Mouse (Mus musculus) neutrophil, adult 5-6 weeks (primary cell): ENCODE data around the gene Krtap11-1. TPM values are rescaled to one million over a fixed set of nuclear protein-coding genes. Genes with fewer than 3 reads are reported as not detected.

Experiments used
- ATAC-seq: fragments of 151-379, 151-347 bp; 2 replicates; pipeline ENCODE4 v1.8.0; 2017; ENCODE audit warnings: mild to moderate bottlenecking, moderate TSS enrichment; ENCODE audit not compliant: insufficient number of reproducible peaks, poor library complexity, low FRiP score, severe bottlenecking; ENCODE audit errors: extremely low read depth
- total RNA-seq: library from RNA; stranded (forward); fragments of 200-1000 nt; gene quantifications from 2 replicates; pipeline ENCODE4 v1.2.3, GENCODE M21; 2017

Krtap11-1 gene
- not detected in 2 replicates for total RNA-seq

GRCm38 (mm10) chr16:89571083-89571482 lies at the start of gene Krtap11-1:
Gene Krtap11-1, minus strand, starts transcription at chr16:89571183.
- no peak for ATAC-seq

DNA sequence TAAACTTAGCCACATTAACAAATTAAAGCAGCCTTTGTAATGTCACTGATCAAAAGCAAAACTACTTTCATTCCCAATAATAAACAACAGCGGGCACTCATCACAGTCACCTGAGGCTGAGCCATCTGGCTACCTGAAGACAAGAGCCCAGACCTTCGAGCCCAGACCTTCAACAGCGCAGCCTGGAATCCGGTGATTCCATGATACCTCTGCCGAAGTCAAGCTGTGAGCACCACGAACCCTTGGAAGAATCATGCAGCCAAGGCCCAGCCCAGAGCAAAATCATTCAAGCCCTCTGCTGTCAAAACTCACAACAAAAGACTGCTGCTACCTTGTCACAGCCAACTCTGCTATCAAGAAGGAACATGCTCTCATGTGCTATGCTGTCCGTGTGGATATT lies 47.2 kb upstream of the Krtap11-1 start:
- no peak for ATAC-seq

DNA sequence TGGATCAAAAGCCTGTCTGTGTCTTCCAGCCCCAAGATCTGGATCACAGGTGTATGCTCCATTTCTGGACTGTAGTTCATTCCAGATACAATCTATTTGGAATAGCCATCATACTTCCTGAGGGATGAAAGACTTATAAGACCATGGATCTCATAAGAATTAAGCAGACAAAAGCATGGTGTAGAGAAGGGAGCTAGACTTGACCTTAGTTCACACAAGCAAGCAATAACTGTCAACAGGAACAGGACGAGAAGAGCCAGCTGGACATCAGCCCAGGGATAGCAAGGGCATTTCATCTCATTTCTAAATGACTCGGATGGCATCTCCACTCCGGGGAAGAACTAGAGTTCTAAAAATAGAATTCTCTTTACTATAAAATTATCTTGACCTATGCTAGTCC lies 46.3 kb upstream of the Krtap11-1 start:
- ATAC-seq, result no peak

GRCm38 (mm10) chr16:89613726-89614125 lies 42.7 kb upstream of the Krtap11-1 start:
- ATAC-seq, result no peak

- ATAC-seq, result no peak
Measured at GRCm38 (mm10) chr16:89608791-89609185, 37.8 kb upstream of the Krtap11-1 start.

DNA sequence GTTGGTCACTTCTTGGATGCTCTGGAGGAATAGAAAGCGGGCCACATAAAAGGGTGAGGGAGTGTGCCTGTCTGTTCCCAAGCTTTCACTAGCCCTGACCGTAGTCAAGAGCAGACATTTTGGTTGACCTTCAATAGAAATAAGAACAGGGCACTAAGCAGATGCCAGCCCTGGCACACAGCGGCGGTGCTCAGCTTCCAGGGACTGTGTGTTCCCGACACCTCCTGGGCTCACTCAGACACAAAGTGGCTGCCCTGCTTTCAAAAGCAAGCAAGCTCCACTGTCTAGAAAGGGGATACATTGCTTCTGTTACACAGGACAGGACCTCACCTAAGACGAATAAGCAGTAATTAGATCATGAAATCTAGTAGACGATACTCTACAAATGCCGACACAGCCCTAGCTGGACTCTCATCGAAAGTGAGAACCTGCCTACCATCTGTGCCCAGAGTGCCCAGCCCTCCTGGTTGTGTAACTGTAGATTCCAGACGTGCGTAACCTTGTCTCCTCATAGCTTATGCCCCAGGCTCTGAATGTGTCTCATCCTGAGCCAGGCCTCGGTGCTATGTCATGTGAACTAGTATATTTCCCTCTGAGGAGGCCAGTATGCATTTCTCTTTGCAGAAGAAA lies 37.3 kb upstream of the Krtap11-1 start:
- ATAC-seq, result no peak

DNA sequence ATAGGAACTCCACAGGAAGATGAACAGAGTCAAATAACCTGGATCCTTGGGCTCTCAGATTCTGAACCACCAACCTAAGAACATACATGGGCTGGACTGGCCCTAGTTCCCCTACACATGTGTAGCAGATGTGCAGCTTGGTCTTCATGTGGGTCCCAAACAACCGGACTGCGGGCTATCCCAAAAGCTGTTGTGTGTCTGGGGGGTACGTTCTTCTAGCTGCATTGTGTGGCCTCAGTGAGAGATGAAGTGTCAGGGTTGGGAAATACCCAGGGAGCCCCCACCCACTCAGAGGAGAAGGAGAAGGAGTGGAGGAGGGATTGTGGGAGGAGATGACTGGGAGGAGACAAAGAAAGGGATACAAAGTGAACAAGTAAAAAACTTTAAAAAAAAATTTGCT lies 36.0 kb upstream of the Krtap11-1 start:
- no peak for ATAC-seq

DNA sequence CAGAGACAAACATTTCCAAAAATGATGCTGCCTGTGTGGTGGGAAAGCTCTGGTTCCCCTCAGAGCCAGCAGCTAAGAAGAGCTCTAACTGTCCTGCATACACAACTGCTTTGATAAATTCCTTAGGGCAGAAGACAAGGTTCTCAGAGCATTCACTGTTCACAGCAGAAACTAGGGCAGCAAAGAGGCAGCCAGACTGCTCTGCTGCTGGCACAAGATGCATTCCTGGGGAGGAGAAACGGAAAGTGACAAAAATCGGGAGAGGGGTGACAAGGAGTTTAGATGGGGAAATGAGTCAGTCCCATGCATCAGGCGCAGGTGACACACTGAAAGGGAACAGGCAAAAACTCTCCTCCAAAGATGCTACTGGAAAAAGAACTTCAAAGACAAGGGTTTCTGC lies 16.2 kb upstream of the Krtap11-1 start:
- no peak for ATAC-seq

DNA sequence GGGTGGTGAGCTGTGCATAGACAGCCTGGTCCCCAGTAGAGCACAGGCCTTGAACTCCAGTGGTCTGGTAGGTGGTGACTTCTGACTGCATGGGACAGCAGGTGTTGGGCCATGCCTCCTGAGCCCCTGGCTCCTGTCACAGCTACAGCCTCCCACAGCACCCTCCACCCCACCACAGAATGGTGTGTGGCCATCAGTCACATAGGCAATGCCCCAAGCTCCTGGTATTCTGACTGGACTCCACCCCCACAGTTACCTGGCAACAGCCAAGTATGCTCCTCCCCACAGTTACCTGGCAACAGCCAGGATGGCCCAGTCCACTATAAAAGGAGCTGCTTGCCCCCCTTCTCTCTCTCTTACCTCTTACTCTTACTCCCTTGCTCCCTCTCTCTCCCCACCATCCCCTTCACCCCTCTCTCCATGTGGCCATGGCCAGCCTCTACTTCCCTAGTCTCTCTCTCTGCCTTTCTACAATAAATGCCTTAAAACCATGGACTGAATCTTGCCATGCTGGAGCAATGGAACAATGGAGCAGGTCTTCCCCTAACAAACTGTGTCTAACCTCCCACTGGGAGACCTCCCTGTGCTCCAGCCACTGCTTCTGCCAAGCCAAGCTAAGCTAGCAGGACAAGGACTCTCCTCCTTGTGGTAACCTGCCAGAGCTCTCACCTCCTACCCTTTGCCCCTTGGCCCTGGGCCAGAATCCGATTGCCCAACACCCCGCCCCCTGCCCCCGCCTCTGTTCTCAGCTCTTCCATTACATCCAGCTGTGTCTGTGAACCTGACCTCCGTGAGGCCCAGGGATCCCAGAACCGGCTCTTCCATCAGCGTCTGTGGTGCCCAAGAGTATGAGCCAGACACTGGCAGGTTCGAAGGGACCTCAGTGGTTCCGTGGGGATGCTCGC lies 14.9 kb upstream of the Krtap11-1 start:
- ATAC-seq, result no peak

DNA sequence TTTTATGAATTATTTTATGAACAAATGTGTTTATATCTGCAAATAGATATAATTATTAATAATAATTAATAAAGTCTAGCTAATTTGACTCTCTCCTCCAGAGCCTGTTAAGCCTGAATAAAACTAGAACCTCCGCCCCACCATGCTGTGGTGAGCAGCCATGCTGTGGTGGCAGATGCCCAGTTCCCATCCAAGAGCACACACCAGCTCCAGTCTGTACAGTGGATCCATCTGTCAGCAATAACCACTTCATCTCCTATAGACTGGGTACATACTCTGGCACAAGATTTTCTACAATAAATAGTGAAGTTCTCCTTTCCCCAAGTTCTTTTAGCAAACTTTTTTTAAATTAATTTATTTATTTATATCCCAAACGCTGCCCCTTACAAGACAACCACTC lies 10.7 kb upstream of the Krtap11-1 start:
- no peak for ATAC-seq

DNA sequence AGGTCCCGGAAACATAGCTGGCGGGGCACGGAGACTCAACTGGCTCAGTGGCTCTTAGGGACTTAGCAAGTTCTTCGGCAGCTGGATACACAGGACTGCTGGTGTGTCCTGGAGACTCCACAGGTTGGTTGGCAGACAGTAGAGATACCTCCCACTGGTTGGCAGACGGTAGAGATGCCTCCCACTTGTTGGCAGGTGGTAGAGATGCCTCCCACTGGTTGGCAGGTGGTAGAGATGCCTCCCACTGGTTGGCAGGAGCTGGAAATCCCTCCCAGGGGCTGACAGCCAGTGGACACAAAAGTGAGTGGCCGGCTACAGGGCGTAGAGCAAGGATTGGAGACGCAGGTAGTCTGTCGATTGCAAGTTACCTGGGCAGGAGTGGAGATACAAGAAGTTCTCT lies 467 bp downstream of the Krtap11-1 start:
- ATAC-seq, result no peak

DNA sequence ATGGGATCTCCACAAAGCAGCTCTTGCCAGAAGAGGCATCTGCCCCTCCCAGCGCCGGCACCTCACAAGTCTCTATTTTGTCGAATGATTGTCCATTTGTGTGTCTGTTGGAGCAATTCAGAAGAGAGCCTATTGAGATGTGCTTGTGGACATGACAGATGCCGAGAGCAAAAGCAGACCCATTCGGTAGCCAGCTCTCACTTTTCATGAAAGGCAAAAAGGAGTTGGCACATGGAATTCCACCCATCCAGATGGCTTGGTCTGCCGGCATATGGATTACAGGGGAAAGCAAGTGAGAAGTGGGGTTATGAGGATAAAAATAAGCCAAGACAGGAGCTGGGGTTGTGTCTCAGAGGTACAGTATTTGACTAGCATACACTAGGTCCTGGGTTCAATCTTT lies 1.8 kb downstream of the Krtap11-1 start:
- no peak for ATAC-seq

- no peak for ATAC-seq
Measured at GRCm38 (mm10) chr16:89568141-89568540, 2.8 kb downstream of the Krtap11-1 start.

DNA sequence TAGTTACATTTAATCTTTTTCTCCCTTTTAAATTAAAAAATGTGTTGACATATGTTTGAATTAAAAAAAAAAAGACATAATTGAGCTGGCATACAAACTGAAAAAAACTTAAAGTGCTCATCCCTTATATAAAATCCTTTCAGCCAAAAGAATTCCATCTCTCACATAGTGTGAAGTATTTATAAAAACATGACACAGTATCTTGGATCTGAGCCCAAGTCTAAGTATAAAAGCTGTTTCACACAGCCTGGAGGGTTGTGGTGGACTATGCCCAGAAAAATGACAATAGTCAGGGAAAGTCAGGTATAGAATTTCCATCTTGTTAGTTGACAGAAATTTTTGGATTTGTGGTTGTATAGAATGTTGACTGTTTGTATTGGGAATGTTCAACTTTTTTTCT lies 20.7 kb downstream of the Krtap11-1 start:
- ATAC-seq, result no peak

- ATAC-seq, result no peak
Measured at GRCm38 (mm10) chr16:89538031-89538484, 32.9 kb downstream of the Krtap11-1 start.

- ATAC-seq, result no peak
Measured at GRCm38 (mm10) chr16:89537349-89537748, 33.6 kb downstream of the Krtap11-1 start.

DNA sequence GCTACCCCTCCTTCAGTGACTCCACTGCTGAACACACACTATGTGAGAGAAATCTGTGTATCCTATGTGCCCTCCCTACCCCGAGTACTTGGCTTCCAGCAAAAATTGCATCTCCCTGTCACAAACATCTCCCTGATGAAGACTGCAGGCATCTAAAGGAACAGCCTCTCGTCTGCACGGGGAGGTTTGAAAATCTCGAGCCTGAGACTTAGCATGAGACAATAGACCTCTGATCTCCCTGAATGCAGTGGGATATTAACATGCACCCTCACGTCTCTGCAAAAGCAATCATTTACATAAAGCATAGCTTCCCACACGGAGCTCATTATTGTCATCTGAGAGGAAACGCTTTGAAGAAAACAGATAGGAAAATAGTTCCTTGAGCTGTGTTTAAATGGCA lies 40.4 kb downstream of the Krtap11-1 start:
- no peak for ATAC-seq

DNA sequence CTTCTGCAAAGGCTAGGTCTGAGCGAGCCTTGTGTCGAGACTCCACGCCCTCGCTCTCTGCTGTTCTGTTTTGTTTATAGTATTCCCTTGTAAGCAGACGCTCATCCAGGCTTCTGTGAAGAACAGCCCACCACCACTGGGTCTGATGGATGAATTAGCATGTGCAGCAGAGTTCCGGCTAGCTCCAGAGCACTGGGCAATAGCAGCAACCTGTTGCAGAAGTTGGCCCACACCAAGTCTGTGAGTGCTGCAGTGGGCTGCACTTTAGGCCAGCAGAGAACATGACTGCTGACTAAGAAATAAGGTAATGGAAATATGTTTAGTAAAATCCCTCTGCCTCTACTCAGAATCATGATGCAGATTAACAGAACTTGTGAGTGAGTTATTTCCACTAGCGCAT lies 41.1 kb downstream of the Krtap11-1 start:
- ATAC-seq, result no peak

DNA sequence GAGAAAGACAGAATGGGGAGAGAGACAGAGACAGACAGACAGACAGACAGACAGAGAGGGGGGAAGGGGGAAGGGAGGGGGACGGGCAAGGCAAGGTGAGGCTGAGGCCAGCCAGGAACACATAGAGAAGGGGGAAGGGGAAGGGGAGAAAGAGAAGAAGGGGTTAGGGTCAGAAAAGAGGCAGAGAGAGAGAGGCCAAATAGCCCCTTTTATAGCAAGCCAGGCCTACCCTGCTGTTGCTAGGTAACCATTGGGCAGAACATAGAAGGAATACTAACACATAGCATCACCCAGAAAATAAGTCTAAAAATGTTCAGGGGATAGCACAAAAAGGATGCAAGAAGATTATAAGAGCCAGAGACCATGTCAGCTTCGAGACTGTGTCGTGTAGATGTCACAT lies 42.6 kb downstream of the Krtap11-1 start:
- ATAC-seq, result no peak

GRCm38 (mm10) chr16:89520996-89521395 lies 50.0 kb downstream of the Krtap11-1 start:
- no peak for ATAC-seq
